Mouse (Mus musculus) activated CD4-positive, CD25-positive, alpha-beta regulatory T cell, adult 4 months (primary cell): Measurements from ENCODE around the gene Tgfbi. TPM values are rescaled to one million over a fixed set of nuclear protein-coding genes. Genes with fewer than 3 reads are reported as not detected.

ENCODE experiments used
- ATAC-seq: one replicate; pipeline ENCODE4 v1.8.0; 2017
- polyA plus RNA-seq, 2 experiments: library from polyadenylated mRNA; unstranded; fragments of 100-300 nt; shearing (Covaris generic); gene quantifications; one replicate each; pipeline ENCODE4 v1.2.1; 2017

Gene Tgfbi
- polyA plus RNA-seq = under 1 TPM; 0.28 to 0.44 TPM

GRCm38 (mm10) chr13:56609103-56609856 is at the start of gene Tgfbi:
Gene Tgfbi (plus strand): TSS chr13:56609523.
- ATAC-seq = no peak

- ATAC-seq = no peak
Observed at GRCm38 (mm10) chr13:56559841-56560370, 49.4 kb upstream of the Tgfbi start.

- no peak for ATAC-seq
Observed at GRCm38 (mm10) chr13:56561129-56561528, 48.2 kb upstream of the Tgfbi start.

- ATAC-seq = no peak
Observed at GRCm38 (mm10) chr13:56563075-56563474, 46.2 kb upstream of the Tgfbi start.

- ATAC-seq = no peak
Observed at GRCm38 (mm10) chr13:56566336-56566735, 43.0 kb upstream of the Tgfbi start.

GRCm38 (mm10) chr13:56571645-56572044 is 37.7 kb upstream of the Tgfbi start:
- ATAC-seq = no peak

GRCm38 (mm10) chr13:56575074-56575473 is 34.2 kb upstream of the Tgfbi start:
- ATAC-seq = no peak

GRCm38 (mm10) chr13:56575701-56576321 is 33.5 kb upstream of the Tgfbi start:
- ATAC-seq = no peak

GRCm38 (mm10) chr13:56578097-56578496 is 31.2 kb upstream of the Tgfbi start:
- no peak for ATAC-seq

GRCm38 (mm10) chr13:56580450-56580849 is 28.9 kb upstream of the Tgfbi start:
- ATAC-seq = no peak

- no peak for ATAC-seq
Observed at GRCm38 (mm10) chr13:56581512-56581911, 27.8 kb upstream of the Tgfbi start.

GRCm38 (mm10) chr13:56581961-56582434 is 27.3 kb upstream of the Tgfbi start:
- no peak for ATAC-seq

- ATAC-seq = no peak
Observed at GRCm38 (mm10) chr13:56582720-56583119, 26.6 kb upstream of the Tgfbi start.

GRCm38 (mm10) chr13:56586046-56586445 is 23.3 kb upstream of the Tgfbi start:
- ATAC-seq = no peak

GRCm38 (mm10) chr13:56588454-56589117 is 20.7 kb upstream of the Tgfbi start:
- ATAC-seq = no peak

GRCm38 (mm10) chr13:56590202-56590601 is 19.1 kb upstream of the Tgfbi start:
- no peak for ATAC-seq

GRCm38 (mm10) chr13:56591191-56591590 is 18.1 kb upstream of the Tgfbi start:
- no peak for ATAC-seq

GRCm38 (mm10) chr13:56591939-56592338 is 17.4 kb upstream of the Tgfbi start:
- no peak for ATAC-seq

- no peak for ATAC-seq
Observed at GRCm38 (mm10) chr13:56593196-56593595, 16.1 kb upstream of the Tgfbi start.

- no peak for ATAC-seq
Observed at GRCm38 (mm10) chr13:56593961-56594391, 15.3 kb upstream of the Tgfbi start.

GRCm38 (mm10) chr13:56595246-56595645 is 14.1 kb upstream of the Tgfbi start:
- no peak for ATAC-seq

- ATAC-seq = no peak
Observed at GRCm38 (mm10) chr13:56597296-56597695, 12.0 kb upstream of the Tgfbi start.
